Mouse (Mus musculus) spleen, postnatal 4 days (tissue): ENCODE data around the gene Arhgef18.

Source experiments
- DNase-seq, 2 experiments: peaks; one replicate each; pipeline ENCODE4 v3.0.0; 2022; ENCODE audit warnings: low spot score in 2 of 2

Gene Arhgef18

GRCm38 (mm10) chr8:3392771-3393710, at the start of gene Arhgef18:
Gene Arhgef18 (plus strand): TSS chr8:3393006.
- peak; percentile 83 to 88 for DNase-seq

DNA sequence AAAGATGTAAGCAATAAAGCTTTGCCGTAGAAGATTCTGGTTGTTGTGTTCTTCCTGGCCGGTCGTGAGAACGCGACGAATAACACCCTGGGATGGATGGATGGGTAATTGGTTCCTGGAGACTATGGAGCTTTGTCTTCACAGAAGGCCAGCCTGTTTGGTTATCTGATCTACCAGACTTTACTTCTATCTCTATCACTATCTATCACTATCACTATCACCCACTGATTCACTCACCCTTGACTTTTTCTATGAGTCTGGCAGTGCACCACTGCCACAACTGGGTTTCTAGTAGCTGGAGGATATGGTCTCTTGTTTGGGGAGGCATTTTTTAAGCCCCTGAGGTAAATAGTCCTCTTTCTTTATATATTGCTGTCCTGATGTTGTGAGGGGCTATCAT, 47.5 kb upstream of the Arhgef18 start:
- no peak for DNase-seq

- no peak for DNase-seq
These were observed 46.0 kb upstream of the Arhgef18 start for GRCm38 (mm10) chr8:3346691-3347413.

GRCm38 (mm10) chr8:3348142-3348823, 44.5 kb upstream of the Arhgef18 start:
- no peak for DNase-seq

- DNase-seq, result no peak
These were observed 42.1 kb upstream of the Arhgef18 start for GRCm38 (mm10) chr8:3350747-3351146.

DNA sequence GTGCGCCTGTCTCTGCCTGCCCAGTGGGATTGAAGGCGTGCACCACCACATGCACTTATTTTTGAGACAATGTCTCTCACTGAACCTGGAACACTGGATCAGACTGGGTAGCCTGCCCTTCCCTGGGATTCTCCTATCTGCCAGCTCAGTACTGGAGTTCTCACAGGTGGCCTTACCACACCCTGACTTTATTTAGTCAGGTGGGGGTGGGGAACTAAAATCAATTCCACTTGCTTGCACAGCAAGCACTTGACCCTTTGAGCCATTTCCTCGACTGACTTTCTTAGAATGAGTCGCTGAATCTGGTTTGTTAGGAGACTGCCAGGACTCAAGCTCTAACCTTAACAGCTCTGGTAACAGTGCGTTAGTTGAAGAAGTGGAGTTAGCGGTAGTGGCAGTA, 40.1 kb upstream of the Arhgef18 start:
- DNase-seq, result no peak

DNA sequence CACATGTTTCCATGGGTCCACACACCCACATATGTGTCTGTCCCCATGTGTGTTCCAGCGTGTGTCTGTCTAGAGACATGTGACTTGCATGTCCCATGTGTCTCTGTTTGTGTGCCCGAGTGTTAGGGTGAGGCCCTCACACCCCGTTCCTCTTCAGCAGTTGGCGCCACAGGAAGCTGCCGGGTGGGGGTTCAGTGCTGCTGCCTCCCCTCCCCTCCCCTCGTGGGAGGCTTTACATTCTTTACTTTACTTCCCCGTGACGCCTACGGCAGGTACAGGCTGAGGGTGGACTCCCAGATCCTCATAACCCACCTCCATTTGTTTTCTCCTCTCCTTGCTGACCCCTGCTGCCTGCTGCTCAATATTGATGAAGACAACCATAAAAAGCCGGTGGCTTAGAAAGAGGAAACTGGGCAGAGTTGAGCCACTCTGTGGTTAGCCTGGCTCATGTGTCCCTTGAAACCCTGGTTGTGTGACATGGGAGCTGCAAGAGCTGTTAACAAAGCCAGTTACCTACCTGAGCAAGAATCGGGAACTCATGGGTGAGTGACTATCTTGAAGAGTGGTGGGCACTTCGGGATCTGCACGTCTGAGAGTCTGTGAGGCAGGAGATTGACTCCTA, 39.5 kb upstream of the Arhgef18 start, which contains the start of gene A430078G23Rik:
Gene A430078G23Rik (plus strand): TSS at position 227 of the 622 bp plus-strand sequence.
- peak; percentile 70 to 80 for DNase-seq

DNA sequence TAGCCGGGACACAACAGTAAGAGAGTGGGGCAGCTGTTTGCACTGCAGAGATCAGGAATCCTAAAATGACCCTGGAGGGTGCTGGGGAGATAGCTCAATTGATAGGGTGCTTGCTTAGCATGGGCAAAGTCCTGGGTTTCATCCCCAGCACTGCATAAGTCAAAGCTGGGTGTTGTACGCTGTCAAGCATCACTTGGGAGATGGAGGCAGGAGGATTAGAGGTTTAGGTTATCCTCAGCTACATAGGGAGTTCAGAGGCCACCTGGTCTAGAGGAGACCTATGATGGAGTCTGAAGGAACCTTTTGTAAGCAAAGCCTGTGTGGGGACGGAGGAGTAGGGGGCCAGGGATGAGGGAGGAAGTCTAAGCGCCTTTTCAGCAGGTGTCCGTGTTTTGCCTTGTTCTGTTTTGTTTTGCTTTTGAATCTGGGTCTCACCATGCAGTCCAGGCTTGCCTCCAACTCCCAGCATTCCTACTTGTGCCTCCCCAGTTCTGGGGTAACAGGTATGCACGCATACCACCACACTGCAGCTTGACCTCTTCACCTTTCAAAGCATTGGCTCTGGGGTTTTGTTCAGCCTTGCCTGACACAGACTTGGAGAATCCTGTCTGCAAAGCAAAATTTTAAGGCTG, 38.9 kb upstream of the Arhgef18 start:
- peak; percentile 13 to 67 for DNase-seq

DNA sequence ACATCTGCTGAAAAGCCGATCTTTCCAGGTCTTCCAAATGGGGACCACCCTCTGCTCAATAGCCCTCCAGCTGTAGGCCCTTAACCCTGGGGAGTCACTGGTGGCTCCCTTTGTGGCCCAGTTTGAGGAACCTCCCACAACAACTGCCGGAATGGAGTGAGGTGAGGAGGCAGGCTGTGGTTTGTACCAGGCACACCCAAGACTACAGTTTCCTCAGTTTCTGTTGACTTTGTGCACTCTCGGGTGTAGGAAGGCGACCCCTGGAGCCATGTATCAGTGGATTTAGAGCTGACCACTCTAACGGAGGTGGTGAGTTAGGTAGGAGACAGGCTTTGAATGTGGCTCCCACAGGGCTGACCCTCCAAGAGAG, 38.4 kb upstream of the Arhgef18 start:
- peak; percentile 64 to 81 for DNase-seq

DNA sequence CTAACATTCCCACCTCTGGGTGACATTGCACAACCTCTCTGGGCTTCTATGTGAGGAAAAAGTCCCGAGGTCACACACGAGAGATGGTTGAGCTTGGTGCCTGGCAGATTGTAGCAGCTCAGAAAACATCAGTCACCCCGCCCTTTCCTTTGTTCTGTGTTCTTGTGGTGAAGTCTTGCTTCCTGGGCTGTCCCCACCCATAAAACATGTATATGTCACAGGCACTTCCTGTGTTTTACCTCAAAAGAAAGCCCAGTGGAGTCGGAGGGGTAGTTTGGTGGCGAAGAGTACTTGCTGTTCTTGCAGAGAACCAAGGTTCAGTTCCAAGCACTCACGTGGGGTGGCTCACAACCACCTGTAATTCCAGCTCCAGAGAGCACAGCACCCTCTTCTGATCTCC, 37.2 kb upstream of the Arhgef18 start:
- DNase-seq, result peak; percentile 57 to 73

GRCm38 (mm10) chr8:3358060-3358459, 34.7 kb upstream of the Arhgef18 start:
- peak; percentile 74 to 94 for DNase-seq

GRCm38 (mm10) chr8:3367086-3367485, 25.7 kb upstream of the Arhgef18 start:
- DNase-seq, result no peak

DNA sequence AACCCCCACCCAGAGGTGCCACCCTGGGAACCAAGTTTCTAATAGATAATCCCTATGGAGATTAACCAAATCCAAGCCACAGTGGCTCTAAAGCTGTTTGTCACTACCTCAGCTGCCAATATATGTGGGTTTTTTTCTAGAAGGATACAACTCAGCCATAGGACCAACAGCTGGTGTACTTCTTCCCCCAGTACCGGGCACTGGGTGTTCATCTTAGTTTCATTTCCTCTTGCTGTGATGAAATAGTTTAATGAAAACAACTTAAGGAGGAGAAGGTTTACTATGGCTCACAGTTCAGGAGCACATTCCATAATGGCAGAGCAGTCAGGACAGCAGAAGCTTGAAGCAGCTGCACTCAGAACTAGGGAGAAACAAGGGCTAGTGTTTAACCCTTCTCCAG, 24.7 kb upstream of the Arhgef18 start:
- DNase-seq, result no peak

DNA sequence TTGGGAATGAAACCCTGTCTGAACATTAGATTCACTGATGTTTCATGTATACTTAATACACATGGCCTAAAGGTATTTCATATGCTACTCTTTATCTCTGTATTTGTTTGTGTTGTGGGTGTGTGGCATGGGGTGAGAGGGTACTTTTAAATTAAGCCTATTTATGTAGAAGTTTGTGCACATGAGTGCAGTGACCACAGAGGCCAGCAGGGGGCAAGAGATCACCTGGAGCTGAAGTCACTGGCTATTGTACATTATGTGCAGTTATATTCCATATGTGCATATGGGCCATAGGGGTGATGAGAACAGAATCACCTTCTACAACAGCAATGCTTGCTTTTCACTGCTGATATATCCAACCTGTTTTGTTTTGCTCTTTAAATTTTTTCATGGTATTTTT, 17.1 kb upstream of the Arhgef18 start:
- no peak for DNase-seq

DNA sequence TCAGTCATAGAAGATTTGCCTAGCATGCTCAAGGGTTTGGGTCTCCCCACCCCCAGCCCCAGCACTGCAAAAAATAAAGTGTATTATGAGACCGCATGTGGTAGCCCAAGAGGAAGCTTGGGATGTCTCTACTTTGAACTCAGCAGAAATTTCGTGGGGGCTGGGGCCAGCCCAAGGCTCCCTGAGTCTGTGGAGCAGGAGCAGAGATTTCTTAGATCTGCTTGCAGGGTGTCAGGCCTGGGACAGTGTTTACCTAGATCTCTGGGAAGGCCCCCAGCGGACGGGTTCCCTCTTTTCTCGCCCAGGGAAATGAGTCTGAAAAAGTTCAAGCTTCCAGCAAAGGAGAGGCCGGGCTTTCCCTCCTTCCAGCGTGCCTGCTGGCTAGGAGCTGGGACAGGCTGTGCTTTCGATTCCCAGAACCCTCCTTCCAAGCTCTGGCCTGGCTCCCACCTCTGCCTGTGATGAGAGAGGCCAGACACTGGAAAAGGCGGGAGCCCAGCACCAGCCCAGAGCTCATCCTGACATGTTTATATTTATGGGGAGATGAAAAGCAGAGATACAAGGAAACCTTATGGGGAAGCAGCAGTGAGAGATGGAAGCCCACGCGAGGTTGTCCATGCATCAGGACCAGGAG, 16.0 kb upstream of the Arhgef18 start:
- DNase-seq, result no peak

- peak; percentile 48 to 82 for DNase-seq
These were observed 5.5 kb upstream of the Arhgef18 start for GRCm38 (mm10) chr8:3387286-3387685.

GRCm38 (mm10) chr8:3388591-3389338, 4.0 kb upstream of the Arhgef18 start:
- DNase-seq, result no peak

DNA sequence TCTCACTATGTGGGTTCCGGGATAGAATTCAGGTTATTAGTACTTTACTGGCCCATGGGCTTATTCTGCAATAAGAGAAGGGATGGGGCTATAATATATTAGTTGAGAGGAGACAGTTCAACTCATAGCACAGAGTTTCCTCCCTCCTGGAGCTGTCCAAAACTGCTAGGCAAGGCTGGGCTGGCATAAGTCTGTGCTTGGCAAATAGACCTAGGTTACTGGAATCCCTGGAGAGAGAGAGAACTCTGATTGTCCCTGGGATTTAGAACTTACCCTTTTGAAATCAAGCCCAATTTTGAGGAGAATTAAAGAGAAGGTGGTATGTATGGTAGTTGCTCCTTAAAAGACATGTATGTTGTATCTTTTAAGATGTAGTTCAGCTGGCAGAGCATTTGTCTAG, 3.3 kb upstream of the Arhgef18 start:
- no peak for DNase-seq

DNA sequence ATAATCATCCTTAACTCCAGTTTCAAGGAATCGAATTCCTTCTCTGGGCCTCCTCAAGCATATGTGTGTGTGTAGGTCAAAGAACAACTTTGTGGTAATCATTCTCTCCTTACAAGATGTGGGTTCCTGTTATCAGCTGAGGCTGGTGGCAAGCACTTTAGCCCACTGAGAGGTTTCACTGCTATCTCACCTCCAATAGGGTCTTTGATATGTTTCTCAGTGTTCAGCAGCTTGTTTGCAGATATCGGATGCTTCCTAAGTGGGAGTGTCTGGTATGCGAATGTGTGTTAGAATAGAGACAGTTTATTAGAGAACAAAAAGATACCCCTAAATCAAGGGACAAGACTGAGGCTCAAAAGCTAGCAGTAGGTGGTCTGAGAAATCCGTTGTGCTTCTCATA, 513 bp upstream of the Arhgef18 start:
- DNase-seq, result no peak

GRCm38 (mm10) chr8:3394600-3394999, 1.8 kb downstream of the Arhgef18 start:
- DNase-seq, result no peak
